Mouse (Mus musculus): ENCODE measurements at regions not wholly inside any gene's neighbourhood (a gene's known extent, or its start where the extent isn't known, plus 50 kb on each side); places are given as distances from the start of the nearest gene placed in this dataset.

GRCm38 (mm10) chr12:15320697-15321449 is 495.8 kb downstream of the Trib2 start:
- no peak for DNase-seq

DNA sequence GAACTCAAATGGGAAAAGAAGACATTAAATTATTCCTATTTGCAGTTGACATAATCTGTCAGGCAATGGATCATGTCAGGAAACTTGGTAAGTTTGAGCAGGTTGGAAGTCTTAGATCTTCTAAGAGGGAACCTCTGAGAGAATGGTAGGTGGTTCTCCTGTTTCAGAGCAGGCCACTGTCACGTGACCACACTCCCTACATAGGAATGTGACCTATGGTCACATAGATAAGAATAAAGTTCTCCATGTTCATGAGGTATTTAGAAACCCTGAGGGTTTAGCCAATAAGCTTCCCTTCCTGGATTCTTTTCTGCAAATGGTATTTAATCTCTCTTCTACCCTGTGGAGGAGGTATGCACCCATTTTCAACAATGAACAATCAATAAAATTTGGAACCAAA is 497.1 kb downstream of the Trib2 start:
- no peak for DNase-seq

GRCm38 (mm10) chr12:15294898-15295297 is 521.8 kb downstream of the Trib2 start:
- no peak for DNase-seq

- DNase-seq, result no peak
These were observed 554.6 kb downstream of the Trib2 start for GRCm38 (mm10) chr12:15262165-15262564.

DNA sequence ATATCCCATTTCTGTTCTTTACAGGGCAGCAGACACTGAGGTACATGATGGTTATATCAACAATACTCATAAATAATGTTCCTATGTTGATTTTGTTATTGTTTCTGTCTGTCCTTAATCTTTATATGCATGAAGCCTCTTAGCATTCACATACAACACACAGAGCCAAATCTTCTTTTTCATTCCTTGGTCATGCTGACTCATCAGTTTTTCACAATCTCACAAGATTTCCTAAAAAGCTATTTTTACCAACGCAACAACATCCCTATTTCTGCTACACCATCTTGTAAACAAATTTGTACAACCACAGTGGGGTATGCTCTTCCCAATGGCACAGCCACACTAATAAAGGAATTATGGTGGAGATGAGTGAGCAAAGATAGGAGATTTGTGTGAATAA is 555.1 kb downstream of the Trib2 start:
- no peak for DNase-seq

DNA sequence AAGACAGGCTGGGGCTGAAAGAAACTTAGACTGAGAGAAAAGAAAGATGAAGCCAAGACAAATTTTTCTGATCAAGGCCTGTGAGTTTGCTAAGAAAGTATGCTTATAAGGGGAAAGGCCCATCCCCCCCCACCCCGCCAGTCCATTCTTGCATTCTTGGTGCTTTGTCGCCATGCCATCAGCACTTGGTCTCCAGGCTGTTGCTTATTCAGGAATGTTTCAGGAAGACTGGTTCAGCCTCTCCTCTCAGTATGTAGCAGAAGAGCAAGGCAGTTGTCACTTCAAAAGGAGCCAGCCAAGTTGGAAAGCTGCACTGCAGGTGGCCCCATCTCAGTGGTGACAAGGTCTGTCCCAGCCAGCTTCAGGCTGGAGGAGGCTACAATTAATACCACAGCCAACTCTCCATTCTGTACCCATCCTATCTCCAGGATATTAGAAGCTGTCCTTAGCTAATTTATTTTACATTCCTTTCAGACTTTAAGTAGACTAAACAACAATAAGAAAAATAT is 555.8 kb downstream of the Trib2 start:
- no peak for DNase-seq

DNA sequence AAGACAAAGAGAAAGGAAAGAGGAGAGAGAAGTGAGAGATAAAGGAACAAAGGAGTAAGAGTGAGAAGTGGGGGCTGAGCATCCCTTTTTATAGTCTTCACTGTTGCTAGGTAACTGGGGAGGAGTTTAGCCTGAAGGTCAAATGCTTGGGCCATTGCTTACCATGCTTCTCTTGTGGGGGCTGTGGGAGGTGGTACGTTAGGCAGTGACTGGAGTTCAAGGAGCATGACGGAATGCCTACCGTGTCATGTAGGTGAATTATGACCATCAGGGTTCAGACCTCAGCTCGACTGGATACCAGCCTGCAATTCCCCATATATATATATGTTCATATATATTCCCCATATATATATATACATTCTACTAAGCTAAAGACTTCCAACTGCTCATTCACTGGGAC is 571.8 kb downstream of the Trib2 start:
- DNase-seq, result no peak

GRCm38 (mm10) chr12:15222497-15223170 is 594.1 kb downstream of the Trib2 start:
- no peak for DNase-seq

DNA sequence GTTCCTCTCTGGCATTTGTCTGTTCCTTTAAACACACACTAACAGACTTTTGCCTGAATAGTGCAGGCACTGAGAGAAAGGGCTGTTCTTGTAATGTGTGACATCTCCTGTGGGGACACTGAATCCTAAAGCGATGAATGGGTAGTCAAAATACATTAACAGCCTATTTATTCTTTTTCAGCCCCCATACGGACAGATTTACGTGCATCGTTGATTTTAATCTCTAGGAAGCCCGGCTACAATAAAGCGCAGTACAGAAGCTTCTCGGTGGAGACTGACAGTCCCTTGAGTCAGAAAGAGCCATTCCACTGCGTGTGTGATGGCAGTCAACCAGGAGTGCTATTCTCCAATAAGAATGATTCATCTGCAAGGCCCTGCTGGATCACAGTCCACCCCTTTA is 598.2 kb downstream of the Trib2 start:
- no peak for DNase-seq

DNA sequence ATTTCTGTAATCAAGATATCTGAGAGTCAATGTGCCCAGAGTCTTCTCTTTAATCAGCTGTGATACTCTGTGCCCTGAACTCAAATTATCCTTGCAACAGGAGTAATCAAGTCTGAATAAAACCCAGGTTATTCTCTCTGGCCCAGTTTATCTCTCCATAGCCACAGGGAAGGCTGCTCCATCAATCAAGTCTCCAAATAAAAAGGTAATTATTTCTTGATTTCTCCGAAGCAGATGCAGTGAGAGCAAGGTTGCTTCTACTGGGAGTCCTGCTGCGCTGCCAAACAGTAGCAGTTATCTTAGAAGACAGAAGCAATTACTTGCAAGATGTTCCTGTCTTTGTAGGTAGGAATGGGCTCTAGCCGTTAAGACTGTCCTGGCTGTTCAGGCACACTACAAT is 600.5 kb downstream of the Trib2 start:
- no peak for DNase-seq

GRCm38 (mm10) chr12:15174411-15175041 is 642.2 kb downstream of the Trib2 start:
- no peak for DNase-seq

- DNase-seq, result no peak
These were observed 654.1 kb downstream of the Trib2 start for GRCm38 (mm10) chr12:15162605-15163004.

DNA sequence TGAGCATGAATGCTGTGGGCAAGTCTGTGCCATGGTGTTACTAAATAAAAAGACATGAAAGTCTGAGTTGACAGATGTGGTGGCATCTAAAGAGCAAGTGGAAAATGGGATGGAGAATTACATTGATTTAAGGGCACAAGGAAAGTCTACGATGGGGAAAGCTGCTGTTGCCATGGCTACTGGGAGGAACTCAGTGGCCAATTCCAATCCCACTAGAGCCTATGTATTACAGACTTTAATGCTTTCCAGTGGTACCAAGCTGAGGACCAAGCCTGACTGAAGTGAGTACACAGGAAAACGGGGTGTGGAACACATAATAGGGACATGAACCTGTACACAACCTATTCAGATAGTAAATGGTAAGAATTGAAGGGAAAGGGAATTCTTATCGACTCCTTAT is 654.9 kb downstream of the Trib2 start:
- no peak for DNase-seq

DNA sequence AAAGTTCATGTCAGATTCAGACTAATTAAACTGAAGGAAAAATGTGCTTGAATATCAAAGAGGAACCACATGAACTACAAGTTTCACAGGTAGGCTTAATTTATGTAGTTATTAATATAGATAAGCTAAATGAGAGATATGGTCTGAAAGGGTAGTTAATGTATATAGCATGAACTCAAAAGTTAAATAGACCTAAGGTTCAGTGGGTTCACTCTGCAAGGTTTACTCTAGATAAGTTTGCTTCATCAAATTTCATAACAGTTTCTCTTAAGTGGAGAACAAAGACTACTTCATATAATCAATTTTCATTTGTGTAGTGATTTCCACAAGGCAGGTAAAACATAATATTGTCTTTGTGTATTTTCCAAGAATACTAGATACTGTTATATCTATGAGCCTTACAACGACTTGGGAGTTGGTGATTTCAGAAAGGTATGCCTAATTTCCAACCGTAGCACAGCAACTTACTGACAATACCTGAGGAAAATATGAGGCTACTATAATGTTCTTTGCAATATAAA is 656.2 kb downstream of the Trib2 start:
- no peak for DNase-seq

GRCm38 (mm10) chr12:15146398-15146797 is 670.3 kb downstream of the Trib2 start:
- no peak for DNase-seq

GRCm38 (mm10) chr12:15137039-15137438 is 679.7 kb downstream of the Trib2 start:
- no peak for DNase-seq

DNA sequence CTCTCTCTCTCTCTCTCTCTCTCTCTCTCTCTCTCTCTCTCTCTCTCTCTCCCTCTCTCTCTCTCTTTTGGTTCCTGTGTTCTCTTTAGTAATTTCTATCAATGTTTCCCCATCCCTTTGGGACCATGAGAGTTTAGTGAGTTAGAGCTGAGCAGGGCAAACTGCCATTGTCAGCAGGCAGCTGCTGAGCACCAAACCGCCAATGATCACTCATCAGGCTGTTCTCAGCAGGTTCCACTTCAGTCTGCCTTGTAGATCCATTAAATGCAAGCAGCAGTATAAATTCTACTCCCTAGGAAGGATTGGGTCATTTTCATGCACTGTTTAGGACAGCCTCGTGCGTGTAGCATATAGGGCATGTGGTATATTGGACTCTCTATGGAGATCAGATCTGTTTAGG is 692.5 kb downstream of the Trib2 start:
- DNase-seq, result no peak

DNA sequence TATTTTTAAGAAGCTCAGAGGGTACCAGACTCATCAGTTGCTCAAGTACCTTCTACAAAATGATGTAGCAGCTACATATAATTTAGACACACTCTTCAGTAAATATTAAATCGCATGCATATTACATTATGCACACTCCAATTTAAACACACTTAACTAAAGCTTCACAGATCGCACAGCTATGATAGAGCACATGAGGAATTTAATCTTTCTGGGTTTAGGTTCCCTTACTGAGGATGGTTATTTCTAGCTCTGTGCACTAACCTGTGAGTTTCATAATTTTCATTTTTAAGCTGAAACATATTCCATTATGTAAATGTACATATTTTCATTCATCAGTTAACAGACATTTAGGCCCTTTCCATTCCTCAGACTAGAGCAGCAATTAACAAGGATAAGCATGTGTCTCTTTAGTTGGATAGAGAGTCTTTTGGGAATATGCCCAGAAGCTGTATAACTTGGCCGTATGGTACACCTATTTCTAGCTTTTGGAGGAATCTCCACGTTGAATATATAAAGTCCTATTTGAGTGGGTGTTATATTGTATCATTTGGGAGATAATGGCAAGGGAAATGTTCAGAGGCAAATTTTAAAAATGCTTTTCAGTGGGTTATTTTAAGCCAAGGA is 694.0 kb downstream of the Trib2 start:
- DNase-seq, result no peak

- DNase-seq, result no peak
These were observed 701.2 kb downstream of the Trib2 start for GRCm38 (mm10) chr12:15115556-15115955.

- DNase-seq, result no peak
These were observed 701.9 kb downstream of the Trib2 start for GRCm38 (mm10) chr12:15114793-15115192.

GRCm38 (mm10) chr12:15111049-15111448 is 705.7 kb downstream of the Trib2 start:
- no peak for DNase-seq

DNA sequence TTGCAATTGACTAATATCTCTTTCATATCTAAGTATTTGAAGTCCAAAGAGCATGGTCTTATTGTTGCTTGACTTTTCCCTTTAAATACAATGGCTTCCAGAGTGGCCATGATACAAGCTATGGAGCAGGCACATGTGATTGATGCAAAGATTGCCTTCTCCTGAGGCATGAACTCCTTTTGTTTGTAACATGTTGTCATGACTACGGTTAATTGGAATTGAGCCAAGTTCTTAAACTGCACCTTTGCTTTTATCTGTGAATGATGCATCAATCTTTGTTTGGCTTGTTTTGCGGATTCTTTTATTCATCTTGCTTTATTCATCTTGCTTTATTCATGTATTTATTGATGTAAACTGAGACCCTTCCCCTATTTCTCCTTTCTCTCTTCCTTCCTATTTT is 711.8 kb downstream of the Trib2 start:
- no peak for DNase-seq

DNA sequence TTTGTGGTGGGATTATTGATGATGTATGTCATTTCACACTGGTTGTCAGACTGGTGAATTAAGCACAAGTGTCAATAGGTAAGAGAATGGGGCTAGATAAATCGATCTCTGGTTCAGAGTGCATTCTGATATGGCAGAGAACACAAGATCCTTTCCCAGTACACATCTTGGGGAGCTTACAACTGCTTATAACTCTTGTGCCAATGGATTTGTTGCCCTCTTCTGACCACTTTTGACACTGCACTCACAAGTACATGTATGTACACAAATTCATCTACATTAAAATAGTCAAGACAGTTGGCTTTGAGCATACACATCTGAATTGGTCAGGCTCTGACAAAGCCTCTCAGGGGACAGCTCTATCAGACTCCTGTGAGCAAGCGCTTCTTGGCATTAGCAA is 738.1 kb downstream of the Trib2 start:
- no peak for DNase-seq

Data from right cerebral cortex, postnatal 25 days (tissue).